Mouse (Mus musculus) ovary, postnatal 14 days (tissue): ENCODE measurements around the gene Unc5c.

ENCODE experiments used
- DNase-seq: peaks from one replicate; pipeline ENCODE4 v3.0.0; 2022; ENCODE audit warnings: low spot score

Gene Unc5c

GRCm38 (mm10) chr3:141511253-141512038, 46.4 kb downstream of the Unc5c start:
- DNase-seq: no peak

DNA sequence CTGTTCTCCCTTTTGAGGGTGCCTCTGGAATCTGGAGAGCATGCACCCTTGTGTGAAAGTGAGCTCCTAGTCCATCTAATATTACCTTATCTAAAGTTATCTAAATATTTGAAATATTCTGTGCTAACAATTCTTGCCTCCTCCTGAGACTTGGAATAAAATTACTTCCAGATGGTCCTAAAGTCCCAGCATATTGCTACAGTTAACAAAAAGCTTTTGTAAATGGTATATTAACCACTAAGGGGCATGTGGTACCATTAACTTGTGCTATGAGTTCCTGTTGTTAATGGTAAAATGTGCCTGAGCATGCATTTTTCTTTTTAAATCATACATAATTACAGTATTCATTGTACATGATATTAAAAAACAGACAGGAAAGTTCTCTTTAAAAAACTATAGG, 63.7 kb downstream of the Unc5c start:
- DNase-seq: no peak

- DNase-seq: no peak
Observed at GRCm38 (mm10) chr3:141529599-141529998, 64.6 kb downstream of the Unc5c start.

DNA sequence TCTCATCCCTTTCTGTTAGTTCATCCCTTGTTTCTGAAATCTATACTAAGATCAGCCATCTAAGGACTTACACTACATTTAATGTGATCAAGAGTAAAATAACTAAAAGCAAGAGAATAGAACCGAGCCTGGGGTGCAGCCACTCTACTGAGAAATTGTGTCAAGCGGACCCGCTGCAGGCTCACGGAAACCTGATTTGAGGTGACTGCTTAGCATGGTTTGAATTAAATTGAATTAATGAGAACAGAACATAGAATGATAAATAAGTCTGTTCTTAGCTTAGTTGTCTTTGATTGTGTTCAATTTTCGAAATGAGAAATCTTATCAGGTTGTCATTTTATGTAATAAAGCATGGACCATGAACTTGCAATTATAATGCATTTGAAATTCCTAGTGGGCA, 68.8 kb downstream of the Unc5c start:
- DNase-seq: no peak

DNA sequence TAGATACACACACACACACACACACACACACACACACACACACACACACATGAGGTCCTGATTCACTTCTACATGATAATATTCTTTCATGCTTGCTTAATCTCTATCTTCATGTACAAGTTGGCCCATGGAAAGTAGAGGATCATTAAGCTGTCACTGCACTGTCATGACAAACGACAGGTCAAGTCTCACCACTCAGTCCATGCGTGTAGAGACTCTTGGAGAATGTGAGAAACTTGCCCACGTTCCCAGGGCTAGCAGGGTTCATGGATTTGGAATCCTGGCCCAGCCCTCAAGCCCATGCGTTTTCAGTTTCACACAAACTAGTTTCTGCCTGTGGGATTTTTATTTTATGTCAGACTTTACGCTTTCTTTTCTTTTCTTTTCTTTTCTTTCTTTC, 71.8 kb downstream of the Unc5c start:
- no peak for DNase-seq

DNA sequence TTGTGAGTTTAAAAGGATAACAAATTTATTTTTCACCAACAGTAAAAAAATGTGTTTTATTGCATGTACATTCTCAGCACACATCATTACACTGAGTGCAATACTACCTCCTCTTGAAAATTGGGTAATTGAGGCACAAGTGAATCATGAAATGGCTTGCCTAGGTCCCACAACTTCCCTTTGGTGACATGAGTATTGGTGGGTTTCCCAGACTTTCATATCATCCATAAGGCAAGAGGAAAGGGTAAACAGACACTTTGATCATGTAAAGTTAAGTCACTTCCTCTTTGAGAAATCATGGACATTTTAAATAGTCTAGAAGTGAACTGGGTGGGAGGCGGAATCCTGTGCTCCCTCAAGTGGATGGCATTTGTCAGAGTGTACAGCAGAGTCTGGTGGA, 73.1 kb downstream of the Unc5c start:
- no peak for DNase-seq

GRCm38 (mm10) chr3:141540749-141541148, 75.7 kb downstream of the Unc5c start:
- no peak for DNase-seq

DNA sequence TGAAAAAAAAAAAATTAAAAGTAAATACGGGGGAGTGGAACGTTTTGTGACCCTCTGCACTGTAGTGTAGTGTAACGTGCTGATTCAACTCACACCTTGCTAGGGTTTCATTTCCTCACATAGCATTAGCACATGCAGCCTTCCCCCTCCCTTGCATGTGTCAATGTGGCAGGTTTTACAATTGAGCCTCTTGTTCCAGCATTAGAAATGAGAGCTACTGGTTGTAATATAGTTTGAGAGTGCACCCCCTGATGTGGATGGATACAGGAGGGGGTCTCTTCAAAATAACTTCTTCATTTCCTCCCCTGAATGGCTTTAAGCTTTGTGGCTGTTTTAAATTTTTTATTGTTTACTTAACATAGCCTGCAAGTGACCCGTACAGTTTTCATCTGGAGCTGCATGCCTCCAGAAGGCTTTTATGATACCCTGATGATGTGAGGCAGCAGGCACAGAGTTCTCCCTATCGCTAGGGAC, 82.4 kb downstream of the Unc5c start:
- no peak for DNase-seq

- no peak for DNase-seq
Observed at GRCm38 (mm10) chr3:141549661-141550060, 84.6 kb downstream of the Unc5c start.

GRCm38 (mm10) chr3:141552960-141553359, 87.9 kb downstream of the Unc5c start:
- DNase-seq: no peak

- no peak for DNase-seq
Observed at GRCm38 (mm10) chr3:141557072-141557471, 92.1 kb downstream of the Unc5c start.

DNA sequence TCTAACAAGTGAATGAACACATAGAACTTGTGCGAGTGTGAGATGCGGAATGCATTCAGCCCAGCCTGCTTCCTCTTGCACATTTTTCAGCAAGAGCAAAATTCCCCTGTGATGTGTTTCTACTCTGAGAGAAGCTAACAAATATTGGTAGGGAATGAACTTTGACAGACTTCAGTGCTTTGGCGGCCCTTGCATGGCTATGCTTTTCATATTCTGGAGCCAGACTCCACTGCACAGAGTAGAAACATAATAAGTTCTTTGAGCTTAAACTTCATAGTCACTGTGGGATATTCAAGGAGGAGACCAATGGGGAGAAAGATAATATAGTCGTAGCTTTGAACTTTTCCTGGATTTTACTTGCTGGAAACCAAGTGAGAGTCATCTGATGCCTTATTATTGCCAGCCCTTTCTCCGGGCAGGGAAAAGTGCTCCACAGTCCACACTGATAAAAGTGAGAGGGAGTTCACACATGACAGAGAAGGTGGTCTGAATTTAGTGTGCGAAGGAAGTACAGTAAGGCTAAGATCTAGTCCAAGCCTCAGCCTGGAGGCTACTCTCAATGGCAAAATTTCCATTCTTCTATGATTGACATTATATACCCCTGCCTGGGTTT, 110.2 kb downstream of the Unc5c start:
- DNase-seq: no peak

DNA sequence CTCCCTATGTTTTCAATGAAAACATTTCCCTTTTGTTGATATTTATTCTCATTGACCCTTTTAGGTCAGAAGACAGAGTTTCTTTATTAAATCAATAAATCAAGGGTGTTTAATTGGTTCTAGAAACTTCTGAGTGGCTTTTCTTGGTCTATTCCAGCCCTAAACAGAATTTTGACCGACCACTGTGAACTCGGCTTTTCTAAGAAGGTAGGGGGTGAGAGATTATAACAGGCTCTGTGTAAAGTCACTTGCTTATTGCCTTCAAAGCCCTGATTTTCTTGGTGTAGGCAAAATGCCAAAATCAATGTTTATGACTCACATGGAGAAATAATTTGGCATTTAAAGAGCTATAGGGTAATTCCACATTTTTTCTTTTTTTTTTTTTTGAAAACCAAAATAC, 112.4 kb downstream of the Unc5c start:
- no peak for DNase-seq

GRCm38 (mm10) chr3:141581190-141581891, 116.3 kb downstream of the Unc5c start:
- no peak for DNase-seq

GRCm38 (mm10) chr3:141581892-141582214, 116.8 kb downstream of the Unc5c start:
- DNase-seq: no peak

- DNase-seq: no peak
Observed at GRCm38 (mm10) chr3:141583180-141583579, 118.2 kb downstream of the Unc5c start.

GRCm38 (mm10) chr3:141589392-141590012, 124.5 kb downstream of the Unc5c start:
- DNase-seq: no peak

DNA sequence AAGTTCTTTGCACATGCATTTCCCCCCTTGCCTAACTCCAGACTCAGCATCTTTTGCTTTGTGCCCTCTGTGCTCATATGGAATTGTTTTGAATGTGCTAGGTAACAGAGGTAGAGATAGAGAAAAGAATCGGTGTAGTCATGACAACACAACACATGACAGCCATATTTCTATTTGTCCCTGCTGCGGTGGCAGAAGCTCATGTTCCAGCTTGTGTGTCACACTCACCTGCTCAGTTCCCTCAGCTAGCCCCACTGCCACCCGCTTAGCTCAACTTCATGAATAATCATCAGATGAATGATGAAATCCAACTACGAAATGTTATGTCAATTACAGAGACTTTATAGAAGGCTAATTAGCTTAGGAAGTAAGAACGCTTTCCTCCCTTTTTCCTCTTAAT, 128.2 kb downstream of the Unc5c start:
- no peak for DNase-seq

DNA sequence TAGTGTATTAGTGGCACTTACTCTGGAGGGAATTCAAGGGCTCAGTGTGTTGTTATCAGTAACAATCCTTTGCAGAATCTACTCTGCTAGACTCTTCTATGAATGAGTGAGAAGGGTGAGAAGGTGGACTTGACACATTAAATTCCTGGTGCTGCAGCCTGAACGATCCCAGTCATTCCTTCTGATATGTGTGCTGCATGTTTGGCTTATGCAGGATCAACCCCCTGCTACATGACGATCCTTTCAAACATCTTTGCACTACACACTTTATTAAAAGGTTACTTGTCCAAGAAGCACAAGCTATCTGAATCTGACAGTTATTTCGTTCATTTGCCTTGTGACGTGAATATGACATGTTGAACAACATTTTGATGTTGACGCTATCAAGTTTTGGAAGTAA, 129.1 kb downstream of the Unc5c start:
- DNase-seq: no peak

DNA sequence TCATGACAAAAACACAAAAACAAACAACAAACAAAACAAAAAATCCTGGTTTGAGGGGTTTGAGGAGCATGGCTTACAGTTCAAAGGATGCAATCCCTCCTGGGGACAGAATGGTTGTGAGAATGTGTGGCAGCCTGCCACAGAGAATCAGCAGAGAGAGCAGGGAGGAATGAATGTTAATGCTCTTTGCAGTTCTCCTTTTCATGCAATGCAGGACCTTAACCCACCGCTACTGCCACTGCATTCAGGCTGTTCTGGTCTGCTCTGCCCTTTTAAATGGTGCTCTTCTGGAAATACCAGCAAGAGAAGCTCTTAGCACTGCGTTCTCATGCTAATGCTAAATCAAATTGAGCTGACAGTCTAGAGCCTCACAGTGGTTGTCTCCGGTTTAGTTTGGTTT, 130.1 kb downstream of the Unc5c start:
- DNase-seq: no peak

- no peak for DNase-seq
Observed at GRCm38 (mm10) chr3:141596461-141596860, 131.4 kb downstream of the Unc5c start.

GRCm38 (mm10) chr3:141596881-141597280, 131.9 kb downstream of the Unc5c start:
- DNase-seq: no peak

DNA sequence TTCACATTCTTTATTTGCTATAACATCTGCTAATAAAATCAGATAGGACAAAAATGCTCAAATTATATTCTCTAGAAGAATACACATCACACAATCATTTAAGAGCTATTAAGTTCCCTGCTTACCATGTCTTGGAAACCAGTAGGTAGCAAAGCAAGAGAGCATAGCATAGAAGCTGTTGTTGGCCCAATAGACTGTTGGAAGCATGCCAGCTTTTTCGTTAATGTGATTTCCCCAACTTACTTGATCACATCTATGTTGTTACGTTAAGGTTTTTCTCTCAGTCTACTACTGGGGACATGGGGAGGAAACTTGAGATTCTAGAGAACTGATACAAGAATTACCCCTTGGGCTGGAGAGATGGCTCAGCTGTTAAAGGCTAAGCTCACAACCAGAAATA, 133.0 kb downstream of the Unc5c start:
- no peak for DNase-seq
